In the genomic region with DNA sequence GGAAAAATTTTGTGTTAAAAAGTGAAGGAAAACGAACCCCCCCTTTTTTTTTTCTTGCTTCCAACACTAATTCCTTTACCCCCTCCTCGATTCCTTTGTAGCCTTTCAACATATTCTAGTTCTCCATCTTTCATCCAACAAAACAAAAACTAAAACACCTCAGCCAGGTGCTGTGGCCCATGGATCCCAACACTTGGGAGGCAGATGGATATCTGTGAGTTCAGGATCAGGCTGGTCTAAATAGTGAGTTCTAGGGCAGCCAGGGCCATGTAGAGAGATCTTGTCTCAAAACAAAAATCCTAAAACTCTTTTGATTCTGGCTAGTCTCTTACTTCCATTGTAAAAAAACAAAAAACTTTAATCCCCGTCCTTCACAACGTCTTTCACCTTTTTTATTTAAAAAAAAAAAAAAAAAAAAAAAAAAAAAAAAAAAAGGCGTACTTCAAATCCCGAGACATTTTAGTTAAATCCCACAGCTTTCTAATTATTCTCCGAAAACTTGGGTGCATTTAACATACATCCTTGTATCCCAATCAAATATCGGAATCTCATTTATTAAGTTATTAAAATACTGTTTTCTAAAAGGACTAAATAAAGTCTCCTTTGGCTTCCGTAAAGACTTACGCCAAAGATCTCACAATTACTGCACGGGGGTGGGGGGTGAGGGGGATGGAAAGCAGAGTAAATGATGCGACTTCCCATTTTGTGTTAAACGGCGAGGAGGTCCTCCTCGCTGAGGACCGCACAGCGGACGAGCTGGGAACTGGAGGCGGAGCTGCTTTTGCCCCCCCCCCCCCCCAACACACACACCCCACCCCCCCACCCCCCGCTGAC, we compare ENCODE assay signal across 8 mouse cellular contexts. TPM values are rescaled to one million over a fixed set of nuclear protein-coding genes. Genes with fewer than 3 reads are reported as not detected.
DNase-seq lines count a peak whose midpoint lies in the region; ATAC-seq lines count a peak whose summit lies in the region.

No protein-coding gene starts in this region.

- no peak for DNase-seq in heart, postnatal 36 days
- DNase-seq in NIH3T3 (ENCODE audit: low read depth): peak; percentile 19
- no peak for DNase-seq in frontal cortex, postnatal 14 days (ENCODE audit: low spot score in 2 of 2)
- no peak for DNase-seq in left cerebral cortex, adult 9 months (ENCODE audit: low spot score in 2 of 2)
- no peak for DNase-seq in thymus, postnatal 10 days (ENCODE audit: low spot score in 2 of 2)

- no peaks in the 10 kb centered on the region for H3K9me3 ChIP-seq in heart, embryonic 14.5 days (ENCODE audit: control insufficient read depth, low read length)

- peaks cover 36% of the 10 kb centered on the region for H3K36me3 ChIP-seq in heart, embryonic 14.5 days (ENCODE audit: control insufficient read depth, insufficient read depth, low read length)
- peaks cover 31% of the 10 kb centered on the region for H3K36me3 ChIP-seq in macrophage (ENCODE audit: inconsistent target)

- H3K4me2 ChIP-seq in heart, embryonic 14.5 days (ENCODE audit: low read length): peak overlapping the region; percentile 59

- peaks cover 40% of the 10 kb centered on the region for H3K79me2 ChIP-seq in macrophage (ENCODE audit: inconsistent target)

- H3K4me1 ChIP-seq in heart, embryonic 14.5 days (ENCODE audit: control insufficient read depth in 2 of 2, insufficient read depth in 2 of 2, low read length in 2 of 2): peaks cover 8 to 33% of the 10 kb centered on the region in 2 experiments; a peak in 3 of 4 replicates

- H3K27ac ChIP-seq in heart, embryonic 14.5 days (replicated peaks in 1 of 2; ENCODE audit: control insufficient read depth in 1 of 2, insufficient read depth in 1 of 2, low read depth in 2 of 2, low read length in 2 of 2): peak overlapping the region in 1 of 2 experiments; percentile 24; a peak in 1 of 4 replicates
- no peak overlapping the region for H3K27ac ChIP-seq in macrophage

- no peak for ATAC-seq in heart, embryonic 14.5 days (ENCODE audit: insufficient number of reproducible peaks, insufficient read depth, low FRiP score, low read depth)
- peak; percentile 78 for ATAC-seq in granulocyte monocyte progenitor cell, adult 5-6 weeks (replicated peaks; ENCODE audit: poor library complexity, severe bottlenecking)

- H3K4me3 ChIP-seq in heart, embryonic 14.5 days (ENCODE audit: control insufficient read depth in 1 of 2, insufficient read depth in 1 of 2, low read depth in 1 of 2, low read length in 2 of 2): peak overlapping the region; percentile 58 to 95
- H3K4me3 ChIP-seq in macrophage (ENCODE audit: inconsistent target): peak overlapping the region; percentile 25

- WGBS in heart, embryonic 14.5 days: 13% methylated on average over 19 of the region's 20 CpGs
- 5% methylated on average over 17 of the region's 20 CpGs for WGBS in macrophage (ENCODE audit: missing documents)

- H3K27me3 ChIP-seq in heart, embryonic 14.5 days (ENCODE audit: control insufficient read depth, insufficient read depth, low read length): no peaks in the 10 kb centered on the region

- intact Hi-C loops in heart, postnatal 36 days (cut with DNase I): loop anchor here (1.0 to 10.0 kb wide), 3 partner anchors 20 to 389 kb away; no protein-coding TSS in a partner anchor

- H3K9ac ChIP-seq in heart, embryonic 14.5 days (ENCODE audit: low read length): peak overlapping the region; percentile 66

RNA-seq across cellular contexts. Expression of a gene that starts 0.6 kb away (rescaled TPM):
- polyA plus RNA-seq in heart, embryonic 14.5 days (2014; fragmentation: Nextera tagmentation; extraction: Ambion mirVana): 41.1 and 42.9 TPM in 2 replicates
- 10 to 100 TPM; 27.7 to 29.3 TPM for total RNA-seq in heart, postnatal 36 days (2021)
- 89.0 and 109 TPM in 2 replicates for total RNA-seq in granulocyte monocyte progenitor cell, adult 5-6 weeks (2014; fragmentation: Nextera tagmentation)
- 109 and 114 TPM in 2 replicates for total RNA-seq in granulocyte monocyte progenitor cell, adult 5-6 weeks (2017)
- total RNA-seq in macrophage (2018; cell fraction: chromatin; rRNA removed): 10 to 100 TPM; 16.9 to 53.6 (median 37.1) TPM
- total RNA-seq in macrophage (2018; cell fraction: cytosol; rRNA removed): 10 to 100 TPM; 36.9 to 55.2 (median 45.4) TPM
- 10 to 100 TPM; 17.4 to 56.9 (median 32.3) TPM for total RNA-seq in macrophage (2018; cell fraction: nucleus; rRNA removed)
- 38.3 to 104 TPM (median 55.9 TPM) in 3 replicates for polyA plus RNA-seq in macrophage (2018)

RNA-seq across cellular contexts. Expression of a gene that starts 20.3 kb away (rescaled TPM):
- polyA plus RNA-seq in heart, embryonic 14.5 days (2014; fragmentation: Nextera tagmentation; extraction: Ambion mirVana): 2.7 and 2.8 TPM in 2 replicates
- total RNA-seq in heart, postnatal 36 days (2021): 1 to 10 TPM; 6.3 to 8.2 TPM
- not detected in 2 replicates for total RNA-seq in granulocyte monocyte progenitor cell, adult 5-6 weeks (2014; fragmentation: Nextera tagmentation)
- total RNA-seq in granulocyte monocyte progenitor cell, adult 5-6 weeks (2017): 0.77 and 0.86 TPM in 2 replicates
- 100 to 1,000 TPM in 2 of 26 experiments, 10 to 100 TPM in 21, 1 to 10 TPM in 3; 4.7 to 142 (median 36.0) TPM for total RNA-seq in macrophage (2018; cell fraction: chromatin; rRNA removed)
- total RNA-seq in macrophage (2018; cell fraction: cytosol; rRNA removed): 10 to 100 TPM in 13 of 26 experiments, 1 to 10 TPM in 13; 3.0 to 22.1 (median 10.7) TPM
- total RNA-seq in macrophage (2018; cell fraction: nucleus; rRNA removed): 10 to 100 TPM in 21 of 26 experiments, 1 to 10 TPM in 5; 3.0 to 91.9 (median 22.5) TPM
- polyA plus RNA-seq in macrophage (2018): 10.7 to 31.8 TPM (median 14.2 TPM) in 3 replicates

RNA-seq across cellular contexts. Expression of a gene that starts 28.3 kb away (rescaled TPM):
- 60.0 and 69.3 TPM in 2 replicates for polyA plus RNA-seq in heart, embryonic 14.5 days (2014; fragmentation: Nextera tagmentation; extraction: Ambion mirVana)
- 10 to 100 TPM; 56.9 to 74.7 TPM for total RNA-seq in heart, postnatal 36 days (2021)
- 74.4 and 94.6 TPM in 2 replicates for total RNA-seq in granulocyte monocyte progenitor cell, adult 5-6 weeks (2014; fragmentation: Nextera tagmentation)
- 37.8 and 46.7 TPM in 2 replicates for total RNA-seq in granulocyte monocyte progenitor cell, adult 5-6 weeks (2017)
- 10 to 100 TPM in 16 of 26 experiments, 1 to 10 TPM in 10; 2.8 to 24.8 (median 12.1) TPM for total RNA-seq in macrophage (2018; cell fraction: chromatin; rRNA removed)
- total RNA-seq in macrophage (2018; cell fraction: cytosol; rRNA removed): 10 to 100 TPM; 24.6 to 64.3 (median 39.6) TPM
- total RNA-seq in macrophage (2018; cell fraction: nucleus; rRNA removed): 10 to 100 TPM in 18 of 26 experiments, 1 to 10 TPM in 8; 6.8 to 34.7 (median 13.1) TPM
- 50.5 to 96.3 TPM (median 94.0 TPM) in 3 replicates for polyA plus RNA-seq in macrophage (2018)
